Mouse (Mus musculus): Measurements from ENCODE around the gene Clec12a. TPM values are rescaled to one million over a fixed set of nuclear protein-coding genes. Genes with fewer than 3 reads are reported as not detected.

The Clec12a gene
- polyA plus RNA-seq, 1 experiment from 2014 or later = 2.6 TPM

Other genes with a start within 250 kb of the Clec12a start
- 2.3 and 2.7 TPM in 2 replicates for gene Clec2e, start 241.8 kb upstream of the Clec12a start, polyA plus RNA-seq (2015; fragmentation: Nextera tagmentation; extraction: Ambion mirVana)
- 0.85 and 1.1 TPM in 2 replicates for gene Clec2d, start 162.1 kb upstream of the Clec12a start, polyA plus RNA-seq (2015; fragmentation: Nextera tagmentation; extraction: Ambion mirVana)
- gene Cd69, start 67.3 kb upstream of the Clec12a start, polyA plus RNA-seq (2015; fragmentation: Nextera tagmentation; extraction: Ambion mirVana) = 0.40 and 0.59 TPM in 2 replicates
- gene 4922502D21Rik, start 10.9 kb upstream of the Clec12a start, polyA plus RNA-seq (2015; fragmentation: Nextera tagmentation; extraction: Ambion mirVana) = not detected in 2 replicates
- 0.19 TPM in 1 of 2 replicates, not detected in the other for gene Clec12b, start 43.2 kb downstream of the Clec12a start, polyA plus RNA-seq (2015; fragmentation: Nextera tagmentation; extraction: Ambion mirVana)
- 1.2 and 1.6 TPM in 2 replicates for gene Clec1b, start 54.6 kb downstream of the Clec12a start, polyA plus RNA-seq (2015; fragmentation: Nextera tagmentation; extraction: Ambion mirVana)
- gene Clec9a, start 66.2 kb downstream of the Clec12a start, polyA plus RNA-seq (2015; fragmentation: Nextera tagmentation; extraction: Ambion mirVana) = 0.12 and 0.13 TPM in 2 replicates
- 2.9 and 3.6 TPM in 2 replicates for gene Clec1a, start 109.3 kb downstream of the Clec12a start, polyA plus RNA-seq (2015; fragmentation: Nextera tagmentation; extraction: Ambion mirVana)
- 0.05 and 0.14 TPM in 2 replicates for gene Olr1, start 164.5 kb downstream of the Clec12a start, polyA plus RNA-seq (2015; fragmentation: Nextera tagmentation; extraction: Ambion mirVana)
- 0.30 TPM in 1 of 2 replicates, not detected in the other for gene Tmem52b, start 169.9 kb downstream of the Clec12a start, polyA plus RNA-seq (2015; fragmentation: Nextera tagmentation; extraction: Ambion mirVana)
- gene Gabarapl1, start 190.5 kb downstream of the Clec12a start, polyA plus RNA-seq (2015; fragmentation: Nextera tagmentation; extraction: Ambion mirVana) = 40.2 and 42.1 TPM in 2 replicates
- not detected in 2 replicates for gene Klre1, start 235.2 kb downstream of the Clec12a start, polyA plus RNA-seq (2015; fragmentation: Nextera tagmentation; extraction: Ambion mirVana)
- 0.83 and 1.4 TPM in 2 replicates for gene Klrd1, start 249.1 kb downstream of the Clec12a start, polyA plus RNA-seq (2015; fragmentation: Nextera tagmentation; extraction: Ambion mirVana)

All from stomach, embryonic 15.5 days (tissue).